Mouse (Mus musculus) heart, adult 9 months (tissue): ENCODE data around the gene Gm44596.

Source experiments
- DNase-seq, 2 experiments: peaks; one replicate each; pipeline ENCODE4 v3.0.0; 2022; ENCODE audit warnings: low spot score in 2 of 2

Gm44596 gene

DNA sequence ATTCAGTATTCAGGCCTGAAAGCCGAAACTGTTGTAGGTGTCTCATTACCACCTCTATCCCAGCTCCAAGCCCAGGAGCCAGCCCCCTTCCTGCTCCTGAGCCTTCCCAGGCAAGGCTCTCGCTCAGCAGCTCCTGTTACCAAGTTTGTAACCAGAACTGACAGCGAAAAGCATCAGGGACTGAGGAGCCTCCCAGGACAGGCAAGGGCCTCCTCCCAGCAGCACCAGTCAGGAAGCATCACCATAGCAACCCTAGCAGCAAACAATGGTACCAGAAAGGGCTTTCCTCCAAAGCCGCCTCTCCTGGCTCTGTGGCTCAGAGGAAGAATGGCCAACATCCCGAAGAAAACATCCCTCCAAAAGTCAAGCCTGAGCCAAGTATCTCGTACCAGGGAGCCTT lies at the start of gene Gm44596, which contains the start of gene Tex52:
Gm44596 (plus strand) TSS at position 312 of the 400 bp plus-strand sequence.
Tex52 (plus strand) TSS at position 265 of the 400 bp plus-strand sequence.
- DNase-seq, result peak; percentile 42 to 66

GRCm38 (mm10) chr6:128334397-128335124 lies 40.7 kb upstream of the Gm44596 start:
- DNase-seq, result peak; percentile 31

GRCm38 (mm10) chr6:128337467-128337866 lies 37.8 kb upstream of the Gm44596 start:
- DNase-seq, result no peak

DNA sequence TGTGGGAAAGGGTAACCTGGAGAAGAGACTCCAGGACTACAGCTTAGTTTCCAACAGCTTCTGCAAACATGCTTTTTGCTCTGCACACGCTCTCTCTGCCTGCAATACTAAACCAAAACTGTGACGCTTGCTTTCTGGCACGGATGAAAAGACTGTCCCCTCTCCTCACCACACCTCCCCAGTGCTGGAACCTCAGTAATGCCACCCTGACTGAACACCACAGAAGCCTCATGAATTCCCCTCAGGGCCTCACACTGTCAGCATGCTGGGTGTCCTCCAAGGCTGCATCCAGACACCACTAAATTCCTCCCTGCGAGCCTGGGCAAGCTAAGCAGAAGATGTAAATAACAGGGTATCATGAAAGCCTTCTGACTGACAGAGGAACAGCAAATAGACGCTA lies 36.4 kb upstream of the Gm44596 start:
- no peak for DNase-seq

- no peak for DNase-seq
Measured at GRCm38 (mm10) chr6:128341956-128342723, 33.2 kb upstream of the Gm44596 start.

DNA sequence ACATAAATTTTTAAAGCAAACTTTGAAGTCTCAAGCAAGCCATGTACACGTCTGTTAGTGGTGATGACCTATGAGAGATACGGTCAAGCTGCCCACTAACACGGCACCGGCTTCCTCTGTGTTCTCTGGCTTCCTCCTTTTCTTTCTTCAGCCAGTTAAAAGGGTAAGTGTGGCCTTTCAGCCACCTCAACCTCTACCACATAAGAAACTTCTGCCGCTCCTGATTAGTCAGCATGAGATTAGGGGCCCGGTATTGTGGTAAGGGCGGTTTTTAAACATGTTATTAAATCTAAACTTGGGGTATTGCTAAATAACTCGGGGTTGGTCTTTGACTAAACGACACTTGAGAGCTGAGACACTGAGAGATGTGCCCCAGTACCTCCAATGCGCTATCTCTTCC lies 29.7 kb upstream of the Gm44596 start:
- DNase-seq, result no peak

DNA sequence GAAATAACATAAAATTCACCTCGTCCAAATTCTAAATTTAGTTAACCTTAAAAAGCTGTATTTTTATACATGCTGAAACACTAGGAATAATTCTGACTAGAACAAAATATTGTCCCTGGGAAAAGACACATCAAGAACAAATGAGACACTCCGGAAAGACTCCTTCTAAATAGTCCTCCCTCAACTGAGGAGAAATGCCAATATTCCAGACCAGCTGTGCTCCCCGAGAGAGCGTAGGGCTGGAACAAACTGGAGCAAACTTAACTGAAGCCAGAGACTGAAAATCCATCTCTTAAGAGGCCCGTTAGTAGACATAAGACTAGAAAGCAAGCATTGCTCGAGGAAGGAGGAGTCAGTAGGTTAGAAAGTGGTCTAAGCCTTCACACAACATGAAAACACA lies 28.5 kb upstream of the Gm44596 start:
- peak in 1 of 2 experiments; percentile 30 for DNase-seq

GRCm38 (mm10) chr6:128349711-128350110 lies 25.6 kb upstream of the Gm44596 start:
- DNase-seq, result no peak

DNA sequence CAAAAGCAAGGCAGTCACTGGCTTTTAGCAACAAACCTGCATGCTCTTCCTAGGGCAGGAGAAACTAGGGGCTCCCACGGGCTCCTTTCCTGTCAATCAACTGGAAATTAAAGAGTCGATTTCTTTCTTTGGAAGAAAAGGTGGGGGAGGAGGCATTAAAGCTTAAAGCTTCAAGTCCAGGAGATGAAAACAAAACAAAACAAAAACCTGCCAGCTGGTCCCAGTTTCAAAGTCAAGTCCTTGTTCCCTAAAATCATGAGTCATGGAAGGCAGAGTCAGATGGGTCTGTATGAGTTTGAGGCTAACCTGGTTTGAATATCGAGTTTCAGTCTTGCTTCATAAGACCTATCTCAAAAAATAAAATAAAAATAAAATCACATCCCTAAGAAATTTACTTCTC lies 21.2 kb upstream of the Gm44596 start:
- no peak for DNase-seq

GRCm38 (mm10) chr6:128355201-128355681 lies 20.1 kb upstream of the Gm44596 start:
- DNase-seq, result peak; percentile 24 to 39

DNA sequence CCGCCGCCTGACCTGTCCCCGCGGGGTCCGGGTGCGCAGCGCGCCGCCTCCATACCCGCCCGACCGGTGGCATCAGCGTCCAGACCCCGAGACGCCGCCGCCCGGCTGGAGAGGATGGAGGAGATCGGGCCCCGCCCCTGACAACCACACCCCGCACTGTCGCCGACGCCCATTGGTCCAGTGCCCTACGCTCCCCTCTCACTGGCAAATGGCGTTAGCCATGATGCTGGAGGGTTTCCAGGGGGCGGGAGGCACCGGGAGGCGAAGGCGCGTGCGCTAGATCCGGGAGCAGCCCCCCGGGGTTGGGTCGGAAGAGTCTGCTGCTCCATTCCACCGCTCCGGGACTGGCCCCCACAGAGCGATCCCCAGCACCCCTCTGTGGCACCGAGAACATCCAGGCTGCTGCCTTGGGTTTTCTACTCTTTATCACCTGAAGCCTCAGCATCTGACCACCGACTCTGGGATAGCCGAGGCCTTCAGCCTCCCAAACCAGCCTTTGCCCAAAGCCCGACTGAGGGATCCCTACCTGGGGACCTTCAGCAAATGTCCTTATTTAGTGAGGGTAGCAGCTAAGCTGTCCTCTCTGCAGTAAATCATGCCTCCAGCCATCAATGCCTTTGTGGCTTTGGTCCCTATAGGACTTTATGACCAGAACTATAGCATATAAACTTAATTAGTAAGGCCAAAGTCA lies 19.4 kb upstream of the Gm44596 start, which contains the start of gene Tulp3:
Tulp3 (minus strand) TSS at position 126 of the 691 bp plus-strand sequence.
- peak; percentile 95 for DNase-seq

GRCm38 (mm10) chr6:128358999-128359398 lies 16.3 kb upstream of the Gm44596 start:
- peak in 1 of 2 experiments; percentile 29 for DNase-seq

DNA sequence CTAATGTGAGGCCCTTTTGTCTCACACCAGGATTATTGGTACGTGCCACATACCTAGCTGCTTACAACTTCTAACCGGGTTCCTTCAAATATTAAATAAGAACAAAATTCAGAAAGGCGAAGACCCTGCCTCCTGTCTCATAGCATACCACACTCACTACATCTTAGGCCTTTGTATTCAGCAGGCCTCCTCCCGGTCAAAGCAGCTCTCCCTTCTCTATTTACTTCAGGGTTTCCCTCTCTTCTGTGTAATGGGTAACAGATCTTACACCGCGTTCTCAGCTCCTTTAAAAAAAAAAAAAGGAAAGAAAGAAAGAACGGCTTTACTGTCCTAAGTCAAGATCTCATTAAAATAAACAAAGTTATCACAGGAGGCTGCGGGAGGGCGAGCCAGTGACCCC lies 13.4 kb upstream of the Gm44596 start:
- DNase-seq, result no peak

DNA sequence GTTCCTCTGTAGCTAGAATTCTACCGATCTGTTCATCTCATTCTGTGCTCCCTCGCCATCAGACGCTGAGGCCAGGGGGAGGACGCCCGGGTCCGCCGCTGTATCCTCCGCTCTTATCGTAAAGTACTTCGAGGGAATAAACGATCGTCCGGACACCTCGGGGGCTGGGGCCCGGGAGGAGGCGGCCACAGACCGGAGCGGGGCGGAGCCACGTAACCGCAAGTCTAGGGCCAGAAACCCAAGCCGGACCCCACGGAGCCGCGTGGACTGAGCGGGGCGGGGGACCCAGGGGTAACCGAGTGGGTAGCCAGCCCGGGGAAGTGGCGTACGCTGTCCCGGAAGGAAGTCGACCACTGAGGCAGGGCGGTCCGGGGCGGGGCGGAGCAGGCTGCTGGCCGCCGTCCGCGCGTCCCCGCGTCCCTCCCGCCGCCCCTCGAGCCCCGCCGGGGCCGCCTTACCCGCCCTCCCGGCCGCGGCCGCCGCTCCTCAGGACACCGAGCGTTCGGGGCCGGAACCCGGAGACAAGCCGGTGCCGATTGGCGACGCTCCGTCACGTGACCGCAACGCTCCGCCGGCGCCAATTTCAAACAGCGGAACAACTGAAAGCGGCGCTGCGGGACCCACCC lies 12.8 kb upstream of the Gm44596 start, which contains the start of the genes Rhno1 and Foxm1:
Rhno1 (minus strand) TSS at position 531 of the 626 bp plus-strand sequence.
Foxm1 (plus strand) TSS at position 587 of the 626 bp plus-strand sequence.
- peak; percentile 86 for DNase-seq

DNA sequence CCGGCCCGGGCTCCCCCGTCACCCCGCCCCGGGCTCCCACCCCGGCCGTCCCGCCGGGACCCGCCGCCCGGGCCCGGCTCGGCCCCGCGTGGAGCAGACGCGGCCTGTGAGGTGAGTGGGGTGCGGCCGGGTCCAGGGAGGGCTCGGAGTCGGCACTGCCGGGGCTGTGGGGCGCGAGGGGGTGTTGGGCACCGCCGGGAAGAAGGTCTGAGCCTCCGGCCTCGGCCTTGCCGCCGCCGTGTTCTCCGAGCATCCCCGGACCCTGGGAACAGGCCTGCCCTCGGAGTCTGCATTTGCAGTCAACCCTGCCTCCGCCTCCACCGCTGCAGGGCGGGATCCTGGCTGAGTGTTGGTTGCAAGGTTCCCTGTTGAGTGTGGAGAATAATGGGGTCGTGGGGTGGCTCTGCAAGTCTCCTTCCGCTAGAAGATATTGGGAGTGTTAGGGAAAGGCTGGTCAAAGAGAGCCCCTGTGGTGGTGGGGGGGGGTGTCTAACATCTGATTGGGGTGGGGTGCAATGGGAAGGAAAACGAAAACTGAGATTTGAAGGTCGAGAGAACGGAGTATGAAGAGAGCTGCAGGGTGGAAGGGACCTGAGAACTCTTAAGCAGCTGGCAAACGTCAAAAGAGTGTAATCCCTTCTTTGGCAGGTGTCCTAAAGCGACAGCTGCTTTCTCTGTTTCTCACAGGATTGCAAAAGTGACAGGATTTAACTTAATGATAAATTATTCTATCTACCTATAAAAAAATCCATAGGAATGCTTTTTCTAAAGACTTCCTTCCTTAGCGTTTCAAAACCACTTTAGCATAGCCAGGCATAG lies 12.1 kb upstream of the Gm44596 start:
- DNase-seq, result no peak

DNA sequence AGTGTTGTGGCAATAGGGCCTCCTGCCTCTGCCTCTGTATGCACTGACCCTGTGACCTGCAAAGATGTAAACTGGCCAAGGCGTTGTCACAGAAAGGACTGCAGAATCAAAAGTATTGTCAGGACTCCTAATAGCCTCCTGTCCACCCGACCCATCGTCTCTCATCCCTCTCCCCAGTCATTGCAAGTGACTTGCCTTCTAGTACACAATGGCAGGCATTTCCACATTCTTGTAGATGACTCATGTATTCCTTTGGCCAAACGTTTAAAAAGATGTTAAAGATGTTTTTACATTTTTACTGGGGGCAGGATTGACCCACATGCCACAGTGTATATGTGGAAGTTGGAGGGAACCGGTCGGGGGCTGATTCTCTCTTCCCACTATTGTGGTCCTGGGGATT lies 10.6 kb upstream of the Gm44596 start:
- no peak for DNase-seq

GRCm38 (mm10) chr6:128366466-128366865 lies 8.8 kb upstream of the Gm44596 start:
- DNase-seq, result no peak

DNA sequence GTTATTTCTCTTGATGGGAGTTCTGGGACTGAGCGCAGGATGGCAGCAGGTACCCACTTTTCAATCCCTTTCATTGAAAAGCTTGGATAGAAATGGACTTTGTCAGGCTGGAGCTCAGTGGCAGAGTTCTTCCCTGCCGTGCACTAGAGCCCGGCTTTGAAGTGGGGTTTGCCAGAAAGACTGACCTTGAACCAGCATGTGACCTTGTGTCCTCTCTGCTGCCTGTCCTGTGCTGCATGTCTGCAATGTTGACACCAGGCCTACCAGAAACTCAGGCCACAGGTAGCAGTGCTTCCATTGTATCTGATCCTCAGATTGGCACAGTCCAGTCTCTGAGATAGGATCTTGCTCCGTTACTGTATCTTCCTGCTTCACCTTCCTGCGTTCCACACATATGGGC lies 5.3 kb upstream of the Gm44596 start:
- DNase-seq, result no peak

GRCm38 (mm10) chr6:128376371-128377085 lies 1.2 kb downstream of the Gm44596 start:
- no peak for DNase-seq

GRCm38 (mm10) chr6:128379636-128380035 lies 4.3 kb downstream of the Gm44596 start:
- no peak for DNase-seq
